Mouse (Mus musculus) stomach, postnatal 0 days (tissue): Measurements from ENCODE around the gene Draxin. TPM values are rescaled to one million over a fixed set of nuclear protein-coding genes. Genes with fewer than 3 reads are reported as not detected.

ENCODE experiments used
- ATAC-seq: fragments of 200-750 bp; cut with Nextera tagmentation; 2 replicates; pipeline ENCODE4 v1.8.0; 2017; ENCODE audit not compliant: low FRiP score, low TSS enrichment
- DNase-seq: peaks from one replicate; pipeline ENCODE4 v3.0.0-alpha.2; 2016; ENCODE audit warnings: low spot score
- H3K27ac ChIP-seq: fragments of 300-500 bp; sonication (generic); replicated peaks from 2 replicates; pipeline ENCODE4 v1.5.1; 2014; ENCODE audit warnings: mild to moderate bottlenecking, control low read depth
- H3K27me3 ChIP-seq: fragments of 300-500 bp; sonication (generic); 2 replicates; pipeline ENCODE4 v1.6.1; 2014; ENCODE audit warnings: low read length; ENCODE audit not compliant: control insufficient read depth, insufficient read depth
- H3K36me3 ChIP-seq: fragments of 300-500 bp; sonication (generic); 2 replicates; pipeline ENCODE4 v1.6.1; 2014; ENCODE audit warnings: low read length, mixed read lengths; ENCODE audit not compliant: control insufficient read depth, insufficient read depth
- H3K4me1 ChIP-seq: fragments of 300-500 bp; sonication (generic); replicated peaks from 2 replicates; pipeline ENCODE4 v1.6.1; 2014; ENCODE audit warnings: antibody characterized with exemption; ENCODE audit not compliant: control insufficient read depth, insufficient read depth
- H3K4me2 ChIP-seq: fragments of 300-500 bp; sonication (generic); replicated peaks from 2 replicates; pipeline ENCODE4 v1.6.1; 2014; ENCODE audit warnings: low read depth, mild to moderate bottlenecking, control low read depth, moderate library complexity
- H3K4me3 ChIP-seq: fragments of 300-500 bp; sonication (generic); 2 replicates; pipeline ENCODE4 v1.5.1; 2014; ENCODE audit warnings: low read depth, low read length, control low read depth
- H3K9ac ChIP-seq: fragments of 300-500 bp; sonication (generic); 2 replicates; pipeline ENCODE4 v1.6.1; 2014; ENCODE audit warnings: mild to moderate bottlenecking, low read length, control low read depth, mixed read lengths
- H3K9me3 ChIP-seq: fragments of 300-500 bp; sonication (generic); 2 replicates; pipeline ENCODE4 v1.6.1; 2016; ENCODE audit warnings: low read length; ENCODE audit not compliant: control insufficient read depth
- CTCF ChIP-seq: IDR thresholded peaks from 2 replicates; pipeline ENCODE4 v1.5.1; 2016; ENCODE audit warnings: antibody characterized with exemption, low read depth, mild to moderate bottlenecking, moderate library complexity
- EP300 ChIP-seq: optimal IDR thresholded peaks from 2 replicates; pipeline ENCODE3; 2016; ENCODE audit warnings: antibody characterized with exemption
- WGBS: fragments of 180-500 bp; shearing (Covaris S2); extraction: QIAGEN DNeasy Blood & Tissue Kit; methylation state at CpG from one replicate; pipeline ENCODE4 v1.1.7; 2014; 5-methylcytosine and 5-hydroxymethylcytosine counted together
- polyA plus RNA-seq: library from polyadenylated mRNA; unstranded; fragments of >200 nt; fragmentation: Nextera tagmentation; extraction: Ambion mirVana; gene quantifications from 2 replicates; pipeline ENCODE4 v1.2.1, GENCODE M21; 2015

Draxin gene
- polyA plus RNA-seq, 1 experiment from 2014 or later, result not detected

DNA sequence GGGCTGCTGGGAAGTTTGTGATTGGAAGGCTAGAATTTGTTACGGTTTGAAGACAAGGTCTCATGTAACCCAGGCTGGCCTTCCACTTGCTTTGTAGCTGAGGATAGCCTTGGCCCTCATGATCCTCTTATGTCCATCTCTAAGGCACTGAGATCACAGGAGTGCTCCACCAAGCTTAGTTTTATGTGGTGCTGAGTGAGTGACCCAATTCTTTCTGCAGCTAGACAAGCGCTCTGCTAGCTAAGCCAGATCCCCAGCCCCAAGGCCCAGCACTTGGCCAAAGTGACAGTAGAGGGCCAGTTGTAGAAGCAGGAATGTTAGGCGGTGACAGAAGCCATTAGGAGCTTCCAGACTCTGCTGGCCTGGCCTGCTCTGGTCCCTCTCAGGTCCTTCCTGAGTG is 26.4 kb downstream of the Draxin start:
- H3K27ac ChIP-seq, result no peak overlapping the region
- H3K36me3 ChIP-seq, result no peaks in the 10 kb centered on the region
- DNase-seq (no peak), ATAC-seq (no peak)
- no peak overlapping the region for H3K9ac ChIP-seq
- H3K4me3 ChIP-seq, result no peak overlapping the region
- no peaks in the 10 kb centered on the region for H3K9me3 ChIP-seq
- H3K4me2 ChIP-seq, result no peak overlapping the region
- no peak for TF ChIP-seq CTCF
- no peak for TF ChIP-seq EP300
- H3K4me1 ChIP-seq, result no peaks in the 10 kb centered on the region
- H3K27me3 ChIP-seq, result no peaks in the 10 kb centered on the region
- WGBS, result 79% methylated on average over 3 of the region's 3 CpGs

DNA sequence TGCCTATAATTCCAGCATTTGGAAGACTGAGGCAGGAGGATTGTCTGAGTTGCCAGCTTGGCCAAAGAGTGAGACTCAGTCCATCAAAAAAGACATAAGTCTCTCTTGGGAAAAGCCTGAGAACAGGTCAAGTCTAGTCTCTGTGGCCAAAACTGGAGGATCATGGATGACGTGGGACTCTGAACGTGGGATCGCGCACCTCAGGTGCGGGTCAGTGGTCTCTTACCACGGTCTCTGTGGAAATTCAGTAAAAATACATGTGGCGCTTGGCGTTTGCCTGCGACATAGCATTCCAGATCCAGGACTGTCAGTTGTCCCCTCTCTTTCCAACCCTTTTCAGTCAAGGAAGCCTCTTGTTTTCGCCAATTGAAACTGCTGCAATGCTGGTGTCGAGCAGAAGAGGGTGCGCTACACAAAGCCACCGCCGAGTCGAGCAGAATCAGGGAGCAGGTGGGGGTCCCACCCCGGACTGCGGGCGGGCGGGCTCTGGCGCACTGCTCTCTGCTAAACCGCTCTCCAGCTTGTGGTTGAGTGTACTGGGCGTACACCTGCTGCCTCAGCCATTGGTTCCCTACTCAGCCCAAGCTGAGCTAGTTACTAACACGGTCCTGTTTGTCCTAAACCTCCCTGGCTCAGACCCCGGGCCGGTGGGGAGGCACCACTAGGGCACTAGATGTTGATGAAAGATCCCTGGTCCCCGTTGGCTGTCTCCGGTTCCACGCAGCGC is 28.5 kb downstream of the Draxin start:
- 20% methylated on average over 29 of the region's 29 CpGs for WGBS
- DNase-seq, result peak; percentile 68

DNA sequence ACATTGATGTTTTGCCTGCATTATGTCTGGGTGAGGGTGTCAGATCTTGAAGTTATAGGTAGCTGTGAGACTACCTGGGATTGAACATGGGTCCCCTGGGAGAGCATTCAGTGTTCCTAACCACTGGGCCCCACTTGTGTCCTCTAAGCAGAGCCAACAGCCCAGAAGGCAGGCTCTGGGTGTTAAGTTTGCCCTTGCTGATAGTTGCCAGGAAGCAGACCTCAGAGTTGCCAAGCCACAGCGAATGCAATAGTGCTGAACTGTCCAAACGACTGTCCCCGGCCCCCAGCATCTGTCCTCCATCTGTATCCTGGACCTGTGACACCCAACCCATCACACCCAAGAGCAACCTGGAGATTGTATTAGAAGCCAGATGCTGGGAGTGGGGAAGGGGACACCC is 31.8 kb downstream of the Draxin start:
- H3K4me3 ChIP-seq, result no peak overlapping the region
- DNase-seq, result no peak
- H3K4me2 ChIP-seq, result no peak overlapping the region
- H3K36me3 ChIP-seq, result no peaks in the 10 kb centered on the region
- no peaks in the 10 kb centered on the region for H3K27me3 ChIP-seq
- ATAC-seq, result no peak
- no peak overlapping the region for H3K9ac ChIP-seq
- no peaks in the 10 kb centered on the region for H3K9me3 ChIP-seq
- WGBS, result 58% methylated on average over 3 of the region's 3 CpGs
- TF ChIP-seq EP300, result no peak
- TF ChIP-seq CTCF, result no peak
- no peak overlapping the region for H3K27ac ChIP-seq
- no peaks in the 10 kb centered on the region for H3K4me1 ChIP-seq

More for the DNA sequence above, 28.5 kb downstream of the Draxin start:
- Histone ChIP-seq H3K36me3 (no peaks in the 10 kb centered on the region), H3K9me3 (no peaks in the 10 kb centered on the region), H3K9ac (peak overlapping the region; percentile 13; the same call in 1 of the 2 replicates), H3K4me1 (no peaks in the 10 kb centered on the region), H3K4me3 (peak overlapping the region; percentile 24), H3K4me2 (peak overlapping the region; percentile 53), H3K27ac (no peak overlapping the region), H3K27me3 (no peaks in the 10 kb centered on the region)
- ATAC-seq, result peak; percentile 81
- TF ChIP-seq CTCF, result peak; percentile 72
- TF ChIP-seq EP300, result no peak

DNA sequence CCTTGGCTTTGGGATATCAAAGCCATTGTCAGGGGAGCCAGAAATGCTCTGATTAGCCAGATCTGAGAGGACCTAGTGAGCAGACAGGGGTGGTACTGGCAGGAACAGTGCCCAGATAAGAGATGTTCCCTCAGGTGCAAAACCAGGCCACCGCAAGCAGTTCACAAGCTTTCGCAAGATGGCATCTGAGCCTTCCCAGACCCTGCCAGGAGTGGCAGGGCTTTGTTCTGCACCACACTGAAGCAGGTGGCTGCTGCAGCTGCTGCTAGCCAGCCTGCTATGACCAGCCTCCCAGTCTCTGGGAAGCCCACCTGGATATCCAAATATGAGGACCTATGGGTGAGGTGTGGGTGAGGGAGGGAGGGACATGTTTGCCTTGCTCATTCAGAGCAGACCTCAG is 32.6 kb downstream of the Draxin start:
- ATAC-seq (no peak), DNase-seq (no peak)
- 94% methylated on average over 2 of the region's 2 CpGs for WGBS
- no peak overlapping the region for H3K4me3 ChIP-seq
- TF ChIP-seq EP300, result no peak
- no peak for TF ChIP-seq CTCF
- no peaks in the 10 kb centered on the region for H3K9me3 ChIP-seq
- H3K4me1 ChIP-seq, result no peaks in the 10 kb centered on the region
- no peak overlapping the region for H3K27ac ChIP-seq
- no peaks in the 10 kb centered on the region for H3K27me3 ChIP-seq
- H3K9ac ChIP-seq, result no peak overlapping the region
- H3K4me2 ChIP-seq, result no peak overlapping the region
- no peaks in the 10 kb centered on the region for H3K36me3 ChIP-seq

DNA sequence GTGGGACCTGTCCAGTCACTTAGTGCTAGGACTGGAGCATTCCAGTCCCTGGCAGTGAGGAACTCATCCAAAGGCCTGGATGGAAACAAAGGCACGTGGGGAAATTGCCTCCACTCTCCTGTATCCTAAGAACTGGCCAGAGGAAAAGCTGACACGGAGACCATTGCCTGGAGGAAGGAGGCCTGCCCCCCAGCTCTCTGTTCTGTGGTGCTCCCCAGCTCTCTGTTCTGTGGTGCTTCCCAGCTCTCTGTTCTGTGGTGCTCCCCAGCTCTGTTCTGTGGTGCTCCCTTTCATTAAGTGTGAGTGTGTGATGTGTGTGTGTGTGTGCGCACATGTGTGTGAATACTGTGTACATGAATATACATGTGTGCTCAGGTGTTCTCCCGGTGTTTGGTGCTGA is 35.4 kb downstream of the Draxin start:
- Histone ChIP-seq H3K4me1 (no peaks in the 10 kb centered on the region), H3K36me3 (no peaks in the 10 kb centered on the region), H3K4me3 (no peak overlapping the region), H3K27me3 (no peaks in the 10 kb centered on the region), H3K9me3 (no peaks in the 10 kb centered on the region), H3K9ac (no peak overlapping the region), H3K4me2 (no peak overlapping the region), H3K27ac (no peak overlapping the region)
- no peak for TF ChIP-seq CTCF
- TF ChIP-seq EP300, result no peak
- 0 out of 2 replicates have a peak, but pooled peaks have one; percentile 10 for ATAC-seq
- 70% methylated on average over 4 of the region's 4 CpGs for WGBS
- DNase-seq, result no peak

DNA sequence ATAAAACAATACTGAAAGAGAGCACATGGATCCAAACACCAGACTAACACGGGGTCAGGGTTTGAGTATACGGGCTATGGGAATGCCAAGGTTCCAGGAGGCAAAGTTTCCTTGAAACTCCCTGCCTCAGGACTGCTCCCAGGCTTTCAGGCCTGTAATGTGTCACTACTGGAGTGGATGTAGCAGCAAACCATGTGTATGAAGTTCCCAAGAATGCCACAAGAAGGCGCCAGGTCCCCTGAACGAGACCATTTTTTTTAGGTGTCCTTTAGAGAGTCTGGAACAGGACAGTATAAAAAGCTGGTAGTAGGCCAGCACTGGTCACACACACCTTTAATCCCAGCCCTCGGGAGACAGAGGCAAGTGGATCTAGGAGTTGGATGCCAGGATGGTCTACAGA is 36.3 kb downstream of the Draxin start:
- Histone ChIP-seq H3K9me3 (no peaks in the 10 kb centered on the region), H3K36me3 (no peaks in the 10 kb centered on the region), H3K27me3 (no peaks in the 10 kb centered on the region), H3K4me2 (no peak overlapping the region), H3K4me1 (no peaks in the 10 kb centered on the region), H3K9ac (no peak overlapping the region), H3K4me3 (no peak overlapping the region), H3K27ac (no peak overlapping the region)
- 87% methylated on average over 5 of the region's 5 CpGs for WGBS
- DNase-seq (no peak), ATAC-seq (no peak)
- TF ChIP-seq EP300, result no peak
- TF ChIP-seq CTCF, result peak; percentile 21; the same call in 1 of the 2 replicates
